Mouse (Mus musculus): ENCODE results near the gene Epn1.

- TF ChIP-seq MAFK (IDR thresholded peaks at IDR 0.05; ENCODE audit: insufficient read depth, low read depth, low read length) (no peak), HCFC1 (IDR thresholded peaks at IDR 0.05; ENCODE audit: borderline replicate concordance, insufficient read depth, low read length) (no peak; the same call in 1 of the 2 replicates), CHD2 (IDR thresholded peaks at IDR 0.05; ENCODE audit: low read depth, low read length) (no peak), ZNF384 (IDR thresholded peaks at IDR 0.05; ENCODE audit: low read depth, low read length) (no peak), ZC3H11A (IDR thresholded peaks at IDR 0.05; ENCODE audit: borderline replicate concordance, low read depth, low read length) (no peak)
These were observed 17.6 kb upstream of the Epn1 start for GRCm38 (mm10) chr7:5062360-5063001.
